Mouse (Mus musculus): ENCODE measurements around the gene 2310009B15Rik. TPM values are rescaled to one million over a fixed set of nuclear protein-coding genes. Genes with fewer than 3 reads are reported as not detected.

2310009B15Rik gene
- total RNA-seq, 2 experiments from 2014 or later = 17.1 to 18.2 TPM

Other genes starting within 250 kb of the 2310009B15Rik start
- 10 to 100 TPM; 62.1 to 63.5 TPM for gene Nek7, start 236.7 kb downstream of the 2310009B15Rik start, total RNA-seq (2021)
- gene Lhx9, start 8.3 kb downstream of the 2310009B15Rik start, total RNA-seq (2021) = under 1 TPM in 1 of 2 experiments, not detected in 1; 0.12 TPM
- gene Dennd1b, start 106.6 kb upstream of the 2310009B15Rik start, total RNA-seq (2021) = 10 to 100 TPM; 25.6 to 26.1 TPM

All from heart, postnatal 10 days (tissue).